Mouse (Mus musculus) forebrain, embryonic 12.5 days (tissue): ENCODE measurements around the gene Wdr64. TPM values are rescaled to one million over a fixed set of nuclear protein-coding genes. Genes with fewer than 3 reads are reported as not detected.
A peak's percentile ranks its signal among the peaks of the same experiment; 100 is the strongest.

Experiments
- ATAC-seq: fragments of 200-750 bp; cut with Nextera tagmentation; 2 replicates; pipeline ENCODE4 v1.8.0; 2017; ENCODE audit warnings: moderate TSS enrichment; ENCODE audit not compliant: low FRiP score
- H3K27ac ChIP-seq: fragments of 300-500 bp; sonication (generic); 2 replicates; pipeline ENCODE4 v1.5.1; 2016; ENCODE audit warnings: mild to moderate bottlenecking
- H3K27me3 ChIP-seq: fragments of 300-500 bp; sonication (generic); 2 replicates; pipeline ENCODE4 v1.6.1; 2016; ENCODE audit warnings: mild to moderate bottlenecking
- H3K36me3 ChIP-seq: fragments of 300-500 bp; sonication (generic); replicated peaks from 2 replicates; pipeline ENCODE4 v1.6.1; 2016; ENCODE audit warnings: mild to moderate bottlenecking
- H3K4me1 ChIP-seq: fragments of 300-500 bp; sonication (generic); 2 replicates; pipeline ENCODE4 v1.6.1; 2016
- H3K4me2 ChIP-seq: fragments of 300-500 bp; sonication (generic); 2 replicates; pipeline ENCODE4 v1.6.1; 2016; ENCODE audit warnings: mild to moderate bottlenecking, moderate library complexity
- H3K4me3 ChIP-seq: fragments of 300-500 bp; sonication (generic); replicated peaks from 2 replicates; pipeline ENCODE4 v1.5.1; 2016; ENCODE audit warnings: mild to moderate bottlenecking
- H3K9ac ChIP-seq: fragments of 300-500 bp; sonication (generic); 2 replicates; pipeline ENCODE4 v1.6.1; 2016; ENCODE audit warnings: mild to moderate bottlenecking
- H3K9me3 ChIP-seq: fragments of 300-500 bp; sonication (generic); 2 replicates; pipeline ENCODE4 v1.6.1; 2016
- WGBS: fragments of 180-500 bp; shearing (Covaris S2); methylation state at CpG from one replicate; pipeline ENCODE4 v1.1.7; 2016; 5-methylcytosine and 5-hydroxymethylcytosine counted together
- polyA plus RNA-seq: library from polyadenylated mRNA; unstranded; fragments of >200 nt; fragmentation: Nextera tagmentation; extraction: Ambion mirVana; gene quantifications from 2 replicates; pipeline ENCODE4 v1.2.1, GENCODE M21; 2016

Wdr64 gene
- not detected in 2 replicates for polyA plus RNA-seq

GRCm38 (mm10) chr1:175698293-175698692 is at the start of gene Wdr64:
TSS of gene Wdr64 (plus strand) at chr1:175698593.
- Histone ChIP-seq H3K27me3 (no peaks in the 10 kb centered on the region), H3K4me3 (no peak within 1 kb of the TSS), H3K36me3 (no peaks in the 10 kb centered on the region), H3K4me1 (peaks cover 3% of the 10 kb centered on the region; the same call in 1 of the 2 replicates), H3K9me3 (no peaks in the 10 kb centered on the region), H3K27ac (no peak within 1 kb of the TSS), H3K4me2 (no peak within 1 kb of the TSS), H3K9ac (no peak within 1 kb of the TSS)
- 100% methylated on average over 1 of the region's 1 CpGs for WGBS
- no peak for ATAC-seq

- Histone ChIP-seq H3K27me3 (no peaks in the 10 kb centered on the region), H3K4me3 (no peak overlapping the region), H3K4me2 (no peak overlapping the region), H3K9me3 (no peaks in the 10 kb centered on the region), H3K9ac (no peak overlapping the region), H3K27ac (no peak overlapping the region), H3K36me3 (no peaks in the 10 kb centered on the region), H3K4me1 (no peaks in the 10 kb centered on the region)
- ATAC-seq, result no peak
- WGBS, result 94% methylated on average over 4 of the region's 4 CpGs
Observed at GRCm38 (mm10) chr1:175648615-175649014, 49.8 kb upstream of the Wdr64 start.

- Histone ChIP-seq H3K36me3 (0 out of 2 replicates have a peak, but pooled peaks cover 5% of the 10 kb centered on the region), H3K4me1 (no peaks in the 10 kb centered on the region), H3K27ac (no peak overlapping the region), H3K27me3 (no peaks in the 10 kb centered on the region), H3K9ac (no peak overlapping the region), H3K4me3 (no peak overlapping the region), H3K9me3 (no peaks in the 10 kb centered on the region), H3K4me2 (no peak overlapping the region)
- no peak for ATAC-seq
- 89% methylated on average over 4 of the region's 4 CpGs for WGBS
Observed at GRCm38 (mm10) chr1:175659900-175660299, 38.5 kb upstream of the Wdr64 start.

- Histone ChIP-seq H3K4me2 (no peak overlapping the region), H3K9me3 (no peaks in the 10 kb centered on the region), H3K9ac (no peak overlapping the region), H3K36me3 (no peaks in the 10 kb centered on the region), H3K4me1 (peaks cover 6% of the 10 kb centered on the region), H3K4me3 (no peak overlapping the region), H3K27ac (no peak overlapping the region), H3K27me3 (no peaks in the 10 kb centered on the region)
- WGBS, result 82% methylated on average over 5 of the region's 5 CpGs
- ATAC-seq, result peak; percentile 49
Observed at GRCm38 (mm10) chr1:175668666-175669405, 29.6 kb upstream of the Wdr64 start.

- no peak for ATAC-seq
- Histone ChIP-seq H3K4me1 (peaks cover 6% of the 10 kb centered on the region), H3K4me3 (no peak overlapping the region), H3K27ac (no peak overlapping the region), H3K27me3 (no peaks in the 10 kb centered on the region), H3K9me3 (no peaks in the 10 kb centered on the region), H3K36me3 (no peaks in the 10 kb centered on the region), H3K4me2 (no peak overlapping the region), H3K9ac (no peak overlapping the region)
- 89% methylated on average over 3 of the region's 3 CpGs for WGBS
Observed at GRCm38 (mm10) chr1:175669456-175669855, 28.9 kb upstream of the Wdr64 start.

GRCm38 (mm10) chr1:175670042-175670441 is 28.4 kb upstream of the Wdr64 start:
- no peaks in the 10 kb centered on the region for H3K9me3 ChIP-seq
- ATAC-seq, result no peak
- no peak overlapping the region for H3K4me3 ChIP-seq
- no peaks in the 10 kb centered on the region for H3K36me3 ChIP-seq
- no peak overlapping the region for H3K4me2 ChIP-seq
- H3K27ac ChIP-seq, result no peak overlapping the region
- 64% methylated on average over 7 of the region's 7 CpGs for WGBS
- H3K27me3 ChIP-seq, result no peaks in the 10 kb centered on the region
- peaks cover 6% of the 10 kb centered on the region for H3K4me1 ChIP-seq
- H3K9ac ChIP-seq, result no peak overlapping the region

GRCm38 (mm10) chr1:175671626-175672025 is 26.8 kb upstream of the Wdr64 start:
- Histone ChIP-seq H3K9me3 (no peaks in the 10 kb centered on the region), H3K9ac (no peak overlapping the region), H3K4me2 (no peak overlapping the region), H3K27me3 (no peaks in the 10 kb centered on the region), H3K36me3 (no peaks in the 10 kb centered on the region), H3K4me1 (peaks cover 3% of the 10 kb centered on the region; the same call in 1 of the 2 replicates), H3K27ac (no peak overlapping the region), H3K4me3 (no peak overlapping the region)
- no peak for ATAC-seq
- 38% methylated on average over 1 of the region's 1 CpGs for WGBS

- 86% methylated on average over 7 of the region's 7 CpGs for WGBS
- no peaks in the 10 kb centered on the region for H3K27me3 ChIP-seq
- H3K9ac ChIP-seq, result no peak overlapping the region
- H3K4me1 ChIP-seq, result peaks cover 3% of the 10 kb centered on the region; the same call in 1 of the 2 replicates
- no peak overlapping the region for H3K4me2 ChIP-seq
- no peak overlapping the region for H3K27ac ChIP-seq
- no peaks in the 10 kb centered on the region for H3K36me3 ChIP-seq
- H3K4me3 ChIP-seq, result no peak overlapping the region
- no peak for ATAC-seq
- H3K9me3 ChIP-seq, result no peaks in the 10 kb centered on the region
Observed at GRCm38 (mm10) chr1:175673563-175674325, 24.6 kb upstream of the Wdr64 start.

- H3K4me1 ChIP-seq, result no peaks in the 10 kb centered on the region; the same call in 1 of the 2 replicates
- H3K9me3 ChIP-seq, result no peaks in the 10 kb centered on the region
- H3K27ac ChIP-seq, result no peak overlapping the region
- no peak overlapping the region for H3K4me3 ChIP-seq
- ATAC-seq, result no peak
- H3K9ac ChIP-seq, result no peak overlapping the region
- H3K27me3 ChIP-seq, result no peaks in the 10 kb centered on the region
- no peaks in the 10 kb centered on the region for H3K36me3 ChIP-seq
- no peak overlapping the region for H3K4me2 ChIP-seq
- 90% methylated on average over 6 of the region's 6 CpGs for WGBS
Observed at GRCm38 (mm10) chr1:175675116-175675515, 23.3 kb upstream of the Wdr64 start.

- Histone ChIP-seq H3K4me2 (no peak overlapping the region), H3K9me3 (no peaks in the 10 kb centered on the region), H3K27ac (no peak overlapping the region), H3K9ac (no peak overlapping the region), H3K4me3 (no peak overlapping the region), H3K36me3 (no peaks in the 10 kb centered on the region), H3K27me3 (no peaks in the 10 kb centered on the region), H3K4me1 (no peaks in the 10 kb centered on the region)
- ATAC-seq, result no peak
- 88% methylated on average over 6 of the region's 6 CpGs for WGBS
Observed at GRCm38 (mm10) chr1:175677459-175677858, 20.9 kb upstream of the Wdr64 start.

GRCm38 (mm10) chr1:175680995-175681394 is 17.4 kb upstream of the Wdr64 start:
- H3K27ac ChIP-seq, result no peak overlapping the region
- H3K4me1 ChIP-seq, result no peaks in the 10 kb centered on the region
- no peaks in the 10 kb centered on the region for H3K9me3 ChIP-seq
- H3K9ac ChIP-seq, result no peak overlapping the region
- no peak overlapping the region for H3K4me3 ChIP-seq
- H3K4me2 ChIP-seq, result no peak overlapping the region
- peaks cover 2% of the 10 kb centered on the region; the same call in 1 of the 2 replicates for H3K36me3 ChIP-seq
- 81% methylated on average over 6 of the region's 6 CpGs for whole genome bisulfite sequencing
- ATAC-seq, result no peak
- H3K27me3 ChIP-seq, result no peaks in the 10 kb centered on the region

GRCm38 (mm10) chr1:175691686-175692245 is 6.6 kb upstream of the Wdr64 start:
- Histone ChIP-seq H3K9me3 (no peaks in the 10 kb centered on the region), H3K27ac (peak overlapping the region; percentile 90), H3K27me3 (no peaks in the 10 kb centered on the region), H3K4me3 (peak overlapping the region; percentile 76), H3K4me1 (peaks cover 25% of the 10 kb centered on the region), H3K9ac (peak overlapping the region; percentile 83), H3K4me2 (peak overlapping the region; percentile 80), H3K36me3 (peaks cover 15% of the 10 kb centered on the region)
- ATAC-seq, result no peak
- WGBS, result under 1% methylated on average over 22 of the region's 22 CpGs
